Mouse (Mus musculus) testis, postnatal 10 days (tissue): ENCODE data around the gene Pex14.

Experiments
- DNase-seq: peaks from one replicate; pipeline ENCODE4 v3.0.0; 2021; ENCODE audit warnings: low spot score

The Pex14 gene

DNA sequence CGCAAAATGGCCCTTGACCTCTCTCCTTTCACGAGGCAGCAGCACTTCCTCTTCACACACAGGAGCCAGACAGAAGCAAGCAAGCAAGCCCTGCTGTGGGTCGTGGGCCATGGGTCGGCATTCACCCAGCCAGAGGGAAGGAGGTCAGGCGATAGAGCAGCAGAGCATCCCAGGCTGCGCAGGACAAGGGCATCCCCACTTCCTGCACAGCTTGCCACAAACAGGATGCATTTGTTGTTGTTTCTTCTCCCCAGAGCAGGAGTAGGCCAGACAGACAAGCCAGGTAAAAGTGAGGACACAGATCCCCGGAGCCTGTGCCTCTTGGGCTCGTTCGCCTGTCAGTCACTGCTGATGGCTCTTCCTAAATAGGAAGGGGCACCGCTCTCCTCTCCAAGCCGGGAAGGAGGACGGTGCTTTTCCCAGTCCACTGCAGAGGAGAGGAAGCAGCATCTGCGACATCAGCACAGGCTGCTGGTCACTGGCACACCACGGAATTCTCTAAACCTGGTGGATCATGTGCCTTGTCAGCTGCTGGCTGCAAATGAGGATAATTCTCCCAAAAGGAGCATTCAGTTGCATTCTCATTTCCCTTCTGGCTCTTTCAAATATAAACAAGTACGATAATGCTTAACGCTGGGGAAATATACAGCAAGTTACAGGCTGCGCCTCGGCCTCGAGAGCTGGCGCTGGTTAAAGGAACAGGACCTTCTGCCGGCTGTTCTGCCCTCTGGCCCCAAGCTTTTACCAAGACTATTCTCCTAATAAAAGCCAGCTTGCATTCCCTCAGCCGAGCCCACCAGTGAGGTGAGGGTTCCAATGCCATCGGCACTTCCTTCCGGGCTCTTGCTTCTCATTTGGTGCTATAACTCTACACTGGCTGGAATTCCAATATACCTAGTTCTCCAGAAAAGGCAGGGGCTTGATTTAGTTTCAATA is 113.9 kb downstream of the Pex14 start:
- DNase-seq: no peak

DNA sequence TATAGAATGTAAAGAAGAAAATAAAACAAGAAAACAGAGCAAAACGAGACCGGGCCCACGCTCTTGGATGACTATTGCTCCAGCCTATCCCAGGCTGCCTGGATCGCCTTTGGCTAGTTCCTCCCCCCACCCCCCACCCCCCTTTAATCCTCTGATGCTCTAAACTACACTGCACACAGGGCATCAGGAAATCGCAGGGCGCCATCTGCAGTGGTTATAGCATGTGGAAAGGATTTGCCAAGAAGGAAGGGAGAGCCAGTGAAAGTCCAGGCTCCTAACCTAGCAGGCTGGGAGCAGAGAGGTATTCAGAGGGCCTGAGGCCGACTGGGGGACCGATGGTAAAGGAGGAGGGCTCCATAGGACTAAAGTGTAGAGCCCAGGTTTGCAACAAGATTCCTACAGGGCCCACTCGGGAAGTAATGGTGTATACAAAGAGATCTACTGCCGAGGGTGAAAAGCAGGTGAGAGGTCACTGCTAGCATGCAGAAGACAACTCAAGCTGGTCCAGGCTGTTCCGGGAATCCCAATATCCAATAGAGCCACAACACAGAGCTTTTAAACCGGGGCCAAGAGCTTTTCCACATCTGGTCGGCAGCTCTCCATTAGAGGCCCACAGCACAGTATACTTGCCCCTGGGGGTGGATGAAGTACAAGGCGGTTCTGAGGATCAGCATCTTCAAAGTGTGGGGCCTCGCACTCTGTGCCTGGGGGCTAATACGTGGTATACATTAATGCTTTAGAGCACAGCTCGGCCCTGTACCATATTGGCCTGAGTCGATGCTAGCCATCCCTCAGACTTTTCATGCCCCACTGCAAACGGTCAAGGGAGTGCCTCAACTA is 114.8 kb downstream of the Pex14 start:
- no peak for DNase-seq

DNA sequence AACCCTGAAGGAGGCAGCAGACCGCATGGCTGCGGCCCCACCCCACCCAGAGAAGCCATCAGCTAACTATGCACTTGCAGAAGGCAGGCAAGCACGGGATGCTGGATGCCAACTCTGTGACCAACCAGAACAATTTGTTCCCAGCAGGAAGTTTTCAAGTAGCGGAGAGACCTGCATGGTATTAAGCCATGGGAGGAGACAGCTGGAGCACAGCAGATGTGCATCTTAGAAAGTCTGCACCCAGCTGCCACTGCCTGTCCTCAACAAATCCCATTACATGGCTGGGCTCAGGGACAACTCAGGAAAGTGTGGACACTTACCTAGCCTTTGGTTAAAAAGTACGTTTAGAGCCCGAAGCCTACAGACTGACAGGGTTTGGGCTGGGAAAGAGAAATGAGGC is 117.4 kb downstream of the Pex14 start:
- no peak for DNase-seq

DNA sequence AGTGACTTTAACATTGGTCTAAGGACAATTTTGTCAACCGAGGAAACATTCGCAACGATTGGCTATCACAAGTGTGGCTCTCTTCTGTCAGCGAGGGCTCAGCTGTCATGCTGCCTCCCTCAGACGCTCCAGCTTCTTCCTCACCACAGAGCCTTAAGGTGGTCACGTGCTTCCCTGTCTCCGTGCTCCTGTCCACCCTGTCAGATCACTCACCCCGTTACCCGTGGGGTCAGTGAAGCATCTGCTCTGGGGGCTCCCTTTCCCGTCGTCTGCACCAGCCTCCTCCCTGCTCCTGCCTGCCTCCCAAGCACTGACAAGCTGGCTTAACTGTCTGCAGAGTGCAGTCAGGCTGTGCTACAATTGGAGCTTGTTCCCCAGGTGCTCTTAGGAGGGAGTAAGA is 119.8 kb downstream of the Pex14 start:
- no peak for DNase-seq

DNA sequence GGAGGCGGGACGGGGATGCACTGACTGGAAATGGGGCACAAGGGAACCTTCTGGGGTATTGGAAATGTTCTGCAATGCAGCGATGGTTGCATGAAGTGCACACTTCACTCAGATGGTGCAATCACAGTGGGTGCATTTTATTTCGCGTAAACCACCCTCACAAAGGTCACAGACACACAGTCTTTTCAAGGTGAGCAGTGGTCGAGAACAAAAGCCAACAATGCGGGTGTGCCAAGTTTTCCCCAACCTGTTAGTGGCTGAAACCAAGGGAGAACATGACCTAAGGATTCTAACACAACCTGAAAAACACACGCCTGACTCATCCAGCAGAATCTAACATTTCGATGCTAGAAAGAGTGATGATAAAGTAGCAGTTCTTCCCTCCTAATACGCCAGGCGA is 120.8 kb downstream of the Pex14 start:
- no peak for DNase-seq

DNA sequence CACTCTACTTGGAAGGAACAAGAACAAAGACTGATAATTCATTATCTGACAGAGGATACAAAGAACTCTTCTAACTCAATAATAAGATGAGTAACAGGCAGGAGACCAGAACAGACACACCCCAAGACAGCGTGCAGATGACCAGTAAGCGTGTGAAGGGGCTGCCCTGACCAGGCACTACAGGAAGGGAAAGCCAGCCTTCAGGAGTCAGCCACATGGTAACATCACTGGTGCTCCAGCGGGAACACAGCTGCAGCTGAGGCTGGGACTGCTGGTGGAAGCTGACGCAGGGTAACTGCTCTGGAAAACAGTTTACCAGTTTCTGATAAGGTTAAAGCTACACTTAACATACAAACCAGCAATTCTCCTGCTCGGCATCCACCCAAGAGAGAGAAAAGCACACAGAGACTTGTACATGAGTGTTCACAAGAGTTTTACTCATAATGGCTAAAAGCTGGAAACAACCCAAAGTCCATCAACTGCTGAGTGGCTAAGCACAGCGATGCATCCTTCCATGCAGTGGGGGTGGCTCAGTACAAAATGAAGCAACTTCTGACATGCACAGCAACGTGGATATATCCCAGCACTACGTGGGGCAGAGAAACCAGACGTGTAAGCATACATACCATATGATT is 121.3 kb downstream of the Pex14 start:
- no peak for DNase-seq

DNA sequence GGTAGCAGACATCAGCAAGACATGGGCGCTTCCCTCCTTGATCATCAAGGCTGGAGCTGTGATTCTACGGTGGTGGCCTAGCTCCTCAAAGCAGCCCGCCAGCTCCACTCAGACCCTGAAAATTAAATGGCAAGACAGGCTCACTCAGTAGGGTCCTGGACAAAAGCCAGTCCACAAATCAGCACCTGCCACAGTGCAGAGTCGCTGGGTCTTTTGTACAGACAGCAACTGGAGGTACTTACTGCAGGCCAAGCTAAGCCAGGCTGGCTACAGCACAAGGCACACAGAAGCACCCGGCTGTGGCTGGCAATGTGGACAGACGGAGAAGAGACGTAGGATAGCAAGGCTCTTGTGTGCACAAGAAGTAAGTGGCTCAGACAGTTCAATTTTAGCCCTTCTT is 124.8 kb downstream of the Pex14 start:
- DNase-seq: no peak

DNA sequence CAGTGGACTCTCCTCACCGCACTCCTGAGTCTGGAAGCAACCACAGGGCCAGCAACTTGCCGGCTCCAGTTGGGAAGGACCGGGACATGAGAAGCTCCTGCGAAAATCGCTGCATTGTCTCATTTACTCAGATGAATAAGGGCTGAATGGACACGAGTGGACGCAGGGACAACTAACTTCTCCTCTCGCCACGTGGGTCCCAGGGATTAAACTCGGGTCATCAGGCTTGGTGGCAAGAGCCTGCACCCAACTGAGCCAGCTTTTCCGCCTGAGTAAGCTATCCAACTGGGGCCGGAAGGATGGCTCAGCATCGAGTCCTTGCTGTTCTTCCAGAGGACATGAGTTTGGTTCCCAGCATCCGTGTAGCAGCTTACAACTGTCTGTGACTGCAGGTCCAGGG is 126.3 kb downstream of the Pex14 start:
- no peak for DNase-seq

DNA sequence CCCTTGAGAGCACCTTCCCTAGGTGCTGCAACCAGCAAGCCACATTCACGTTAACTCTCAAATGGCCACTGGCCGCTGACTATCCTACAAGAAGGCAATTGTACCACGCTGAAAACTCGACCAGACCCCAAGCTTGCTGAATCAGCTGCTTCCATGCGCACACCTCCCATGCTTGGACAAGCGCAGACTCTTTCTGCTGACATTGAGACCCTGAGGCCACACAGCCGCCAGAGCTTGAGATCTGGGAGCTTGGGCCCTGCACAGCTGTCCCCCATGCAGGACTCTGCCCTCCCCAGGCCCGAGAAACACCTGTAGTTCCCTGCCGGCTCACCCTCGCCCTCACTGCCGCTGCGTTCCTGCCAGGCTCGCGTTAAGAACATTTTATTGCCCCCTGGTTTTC is 127.0 kb downstream of the Pex14 start:
- peak; percentile 37 for DNase-seq

DNA sequence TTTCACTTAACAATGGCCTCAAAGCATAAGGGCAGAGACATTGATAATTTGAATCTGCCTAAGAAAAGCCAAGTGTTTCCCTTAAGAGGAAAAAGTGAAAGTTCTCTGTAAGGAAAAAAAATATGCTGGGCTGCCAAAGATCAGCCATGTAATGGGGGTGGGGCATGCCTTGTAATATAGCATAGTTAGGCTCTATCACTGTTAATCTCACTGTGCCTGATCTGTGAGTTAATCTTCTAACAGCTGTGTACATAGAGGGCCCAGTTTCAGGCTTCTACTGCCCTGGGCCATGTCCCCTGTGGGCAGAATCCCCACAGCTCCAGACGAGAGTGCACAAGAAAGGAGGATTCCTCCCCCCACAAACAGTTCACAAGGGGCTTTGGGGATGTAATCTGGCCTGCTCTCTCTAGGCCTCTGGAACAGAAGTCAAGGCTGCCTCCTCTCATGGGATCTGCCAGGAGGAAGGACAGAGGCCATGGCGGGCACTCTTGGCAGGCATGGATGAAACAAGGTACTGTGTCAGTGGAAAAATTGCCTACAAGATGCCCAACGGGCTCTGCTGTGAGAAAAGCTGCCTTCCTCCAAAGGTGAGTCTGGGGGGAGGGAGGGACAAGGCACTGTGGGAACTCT is 127.9 kb downstream of the Pex14 start:
- peak; percentile 38 for DNase-seq

DNA sequence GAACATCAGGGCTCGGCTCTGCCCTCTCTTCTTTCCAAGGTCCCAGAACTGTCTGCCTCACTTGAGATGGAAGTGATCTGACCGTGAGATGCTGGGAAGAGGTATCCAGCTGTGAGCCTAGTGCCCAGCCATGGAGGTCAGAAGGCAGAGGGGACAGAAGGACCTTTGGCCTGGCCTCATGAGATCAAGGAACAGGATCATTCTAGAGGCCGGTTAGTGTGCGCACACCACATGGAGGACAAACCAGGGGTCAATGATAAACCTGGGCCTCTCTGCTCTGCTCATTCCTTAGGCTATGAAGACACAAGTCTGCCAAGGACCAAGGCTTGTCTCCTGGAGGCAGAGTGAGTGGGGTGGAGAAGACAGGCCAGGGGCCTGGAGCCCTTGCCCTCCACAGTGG is 128.9 kb downstream of the Pex14 start:
- no peak for DNase-seq

DNA sequence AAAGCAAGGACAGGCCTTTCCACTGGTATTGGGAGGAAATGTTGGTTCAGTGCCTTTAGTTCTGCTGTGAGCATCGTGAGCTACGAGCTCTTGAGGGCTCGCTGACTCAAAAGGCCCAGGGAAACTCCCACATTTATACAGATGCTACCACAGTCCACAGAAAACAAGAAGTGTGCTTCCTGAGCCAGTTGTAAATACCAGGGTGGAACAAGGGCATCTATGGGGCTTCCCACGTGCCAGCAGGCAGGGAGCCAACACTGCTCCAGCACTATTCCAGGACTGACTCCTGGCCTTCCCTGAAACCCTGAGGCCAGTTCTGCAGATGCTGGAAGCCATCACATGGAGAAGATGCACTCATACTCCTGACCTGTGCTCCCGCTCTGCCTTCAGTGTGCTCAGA is 130.1 kb downstream of the Pex14 start:
- DNase-seq: peak; percentile 81

DNA sequence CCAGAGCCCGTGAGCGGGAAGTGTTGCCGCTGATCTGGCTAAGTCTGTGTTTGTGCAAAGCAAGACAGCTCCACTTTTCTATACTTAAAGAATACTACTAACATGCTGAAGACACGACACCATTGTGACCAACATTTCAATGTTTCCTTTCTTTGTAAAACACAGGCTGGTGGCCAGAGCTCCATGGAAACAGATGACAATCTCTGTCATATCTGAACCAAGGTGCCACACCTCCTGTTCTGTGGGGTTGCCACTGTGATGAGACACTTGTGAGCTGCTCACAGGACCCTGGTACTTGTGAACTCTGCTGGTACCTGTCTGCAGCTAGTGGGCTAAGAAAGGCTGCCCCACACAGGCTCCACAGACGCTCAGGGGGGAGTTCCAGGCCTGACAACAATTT is 130.8 kb downstream of the Pex14 start:
- no peak for DNase-seq

DNA sequence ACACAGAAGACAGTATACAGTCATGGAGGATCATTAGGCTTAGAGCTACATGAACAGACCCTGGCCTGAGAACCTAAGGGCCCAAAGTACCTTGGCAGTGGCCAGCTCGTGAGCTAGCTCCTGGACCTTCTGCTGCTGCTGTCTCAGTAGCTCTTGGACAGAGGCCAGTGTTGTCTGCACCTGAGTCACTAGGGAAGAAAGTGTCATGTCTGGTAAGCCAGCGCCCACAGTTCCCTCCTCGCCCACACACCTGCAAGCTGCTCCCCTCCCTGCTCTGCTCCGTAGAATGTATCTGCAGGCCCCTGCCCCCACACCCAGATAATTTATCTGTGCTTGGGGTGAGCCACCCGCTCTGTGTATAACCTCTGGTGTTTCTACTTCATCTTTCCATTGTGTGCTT is 133.5 kb downstream of the Pex14 start:
- no peak for DNase-seq

DNA sequence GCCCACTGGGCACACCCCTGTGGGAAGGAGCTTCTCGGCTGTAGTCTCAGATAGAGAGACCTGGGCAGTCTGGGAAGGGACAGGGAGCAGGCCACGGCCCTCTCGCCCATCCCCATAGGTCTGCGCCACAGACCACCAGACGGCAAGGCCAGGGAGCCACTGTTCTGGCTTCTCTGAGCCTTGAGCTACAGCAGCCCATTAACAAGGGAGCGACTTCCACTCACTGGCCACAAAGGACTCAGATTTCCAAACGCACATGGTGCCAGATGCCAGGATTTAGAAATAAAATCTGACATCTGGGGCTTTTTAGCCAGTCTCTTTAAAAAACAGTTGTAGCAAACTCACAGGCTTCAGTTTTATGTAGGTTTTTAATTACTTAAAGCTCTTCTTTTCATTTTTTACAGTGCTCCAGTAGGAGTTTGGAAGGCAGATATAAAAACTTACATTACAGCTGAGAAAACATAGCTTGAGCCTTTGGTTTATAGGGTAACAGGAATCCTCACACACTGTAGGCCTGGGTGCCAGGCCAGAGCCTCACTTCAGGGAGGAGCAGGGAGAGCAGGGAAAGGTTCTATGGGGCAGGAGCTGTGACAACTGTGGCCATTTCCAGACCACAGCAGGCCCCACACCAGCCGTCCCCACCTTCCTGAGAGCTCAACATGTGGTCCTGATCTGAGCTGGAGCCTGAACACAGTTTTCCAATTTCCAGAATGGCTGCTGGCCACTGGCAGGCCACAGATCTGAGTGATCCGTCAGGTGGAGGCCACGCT is 134.9 kb downstream of the Pex14 start:
- no peak for DNase-seq

DNA sequence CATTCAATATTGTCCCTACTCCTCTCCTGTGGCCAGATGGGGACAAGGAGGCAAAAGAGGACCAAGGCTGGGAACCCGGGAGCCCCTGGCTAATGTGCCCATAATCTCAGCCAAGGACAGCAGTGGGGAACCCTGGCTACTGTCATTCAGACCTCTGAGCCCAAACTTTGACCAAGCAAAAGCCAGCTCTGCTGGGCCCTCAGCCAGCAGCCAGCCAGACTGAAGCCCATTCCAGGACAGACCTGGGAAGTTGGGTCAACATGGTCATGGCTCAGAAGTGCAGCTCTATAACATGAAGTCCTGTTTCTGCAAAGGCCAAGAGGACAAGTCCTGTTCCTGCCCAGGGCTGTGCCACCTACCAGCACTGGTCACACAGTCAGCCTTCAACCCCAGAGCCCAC is 137.6 kb downstream of the Pex14 start:
- DNase-seq: no peak

DNA sequence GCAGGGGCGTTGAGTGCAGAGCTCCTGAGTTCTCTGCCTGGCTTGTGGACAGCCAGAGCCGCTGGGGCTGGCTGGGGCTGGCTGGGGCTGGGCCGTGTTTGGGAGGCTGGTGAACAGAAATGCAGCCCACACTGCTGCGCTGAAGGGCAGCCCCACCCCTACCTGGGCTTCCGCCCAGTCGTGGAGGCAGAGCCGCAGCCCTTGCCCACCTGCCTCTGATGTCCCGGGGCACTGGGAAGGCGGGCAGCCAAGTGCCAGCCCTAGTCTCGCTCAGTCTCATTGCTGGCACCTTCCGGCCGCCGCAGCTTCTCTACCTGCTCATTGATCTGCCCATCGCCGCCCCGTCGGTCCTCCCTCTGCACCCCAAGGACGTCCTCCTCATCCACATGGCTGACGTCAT is 138.6 kb downstream of the Pex14 start:
- DNase-seq: no peak

DNA sequence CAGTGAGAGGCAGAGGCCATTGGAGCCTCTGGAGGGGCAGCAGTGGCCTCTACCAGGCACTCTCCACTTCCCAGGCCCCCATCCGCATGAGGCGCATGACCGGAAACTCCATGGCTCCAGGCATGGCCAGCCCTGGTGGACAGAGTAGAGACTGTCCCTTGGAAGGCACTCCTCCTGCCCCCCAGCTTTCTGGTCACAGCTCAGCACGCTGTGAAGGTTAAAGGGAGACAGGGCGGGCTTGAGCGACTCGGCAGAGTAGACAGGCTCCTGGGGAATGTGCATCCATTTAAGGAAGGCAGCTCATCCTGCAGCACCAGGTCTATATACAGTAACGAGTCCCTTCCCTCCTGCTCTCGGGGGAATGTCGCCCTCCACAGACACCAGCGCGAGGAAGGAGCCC is 139.7 kb downstream of the Pex14 start:
- DNase-seq: no peak

DNA sequence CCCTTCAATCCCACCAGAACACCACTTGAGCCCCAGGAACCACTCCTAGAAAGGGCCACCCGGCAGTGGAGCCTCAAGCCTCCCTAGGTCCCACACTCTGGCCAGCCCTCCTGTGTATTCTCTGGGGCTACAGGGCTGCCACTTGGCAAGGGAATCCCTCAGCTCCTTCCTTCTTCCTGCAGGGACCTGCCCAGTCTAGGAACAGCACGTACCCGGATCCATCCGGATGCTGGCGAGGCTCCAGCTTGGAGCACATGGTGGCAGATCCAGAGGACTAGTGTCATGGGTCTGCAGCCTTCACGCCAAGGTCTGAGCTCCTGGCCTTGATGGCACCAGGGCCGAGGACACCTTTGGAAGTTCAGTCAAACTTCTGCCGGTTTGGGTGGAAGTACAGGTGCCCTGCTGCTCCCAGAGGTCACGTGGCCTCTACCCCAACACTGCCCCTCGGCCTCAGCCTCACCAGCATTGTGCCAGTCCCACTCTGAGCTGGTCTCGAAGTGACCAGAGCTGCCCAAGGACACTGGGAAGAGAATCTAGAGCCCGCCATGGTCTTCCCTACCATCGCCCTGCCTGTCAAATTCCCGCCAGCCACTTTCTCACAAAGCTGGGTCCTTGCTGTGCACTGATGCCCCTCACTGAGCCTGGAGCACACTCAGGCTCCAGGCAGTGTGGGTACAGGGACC is 144.4 kb downstream of the Pex14 start:
- peak; percentile 83 for DNase-seq

DNA sequence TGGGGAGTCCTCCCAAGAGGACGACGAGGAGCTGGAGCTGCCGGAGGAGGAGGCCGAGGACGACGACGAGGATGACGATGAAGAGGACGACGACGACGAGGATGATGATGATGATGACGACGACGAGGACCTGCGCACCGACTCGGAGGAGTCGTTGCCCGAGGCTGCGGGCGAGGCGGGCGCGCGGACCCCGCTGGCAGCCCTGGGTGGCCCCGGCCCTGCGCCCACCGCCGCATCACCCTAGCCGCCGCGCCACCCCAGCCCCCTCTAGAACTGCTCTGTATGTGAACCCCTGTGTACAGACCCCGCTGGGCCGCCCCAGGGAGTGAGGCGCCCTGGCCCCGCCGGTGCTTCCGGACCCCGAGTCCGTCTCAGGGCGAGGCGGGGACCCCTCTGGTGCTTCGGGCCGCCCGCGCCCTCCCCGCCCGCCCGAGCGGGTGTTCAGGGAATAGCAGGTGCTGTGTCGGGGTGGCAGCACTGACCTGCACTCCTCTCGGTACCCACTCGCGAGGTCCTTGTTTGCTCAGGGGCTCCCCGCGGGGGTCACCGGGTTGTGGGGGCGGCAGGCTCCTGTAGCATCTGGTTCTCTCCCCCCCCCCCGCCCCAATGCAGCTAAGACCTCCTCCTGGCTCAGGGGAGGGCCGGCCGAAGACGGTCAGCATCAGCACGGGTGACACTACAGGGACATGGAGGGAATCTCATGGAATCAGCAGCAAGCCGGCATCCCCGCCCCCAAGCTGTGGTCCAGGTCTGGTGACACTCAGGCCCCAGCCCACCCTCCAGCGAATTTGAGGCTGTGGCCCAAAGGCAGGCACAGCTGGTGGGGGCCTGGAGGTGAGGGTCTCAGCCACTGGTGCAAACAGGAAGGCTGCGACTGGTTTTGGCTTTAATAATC is 147.1 kb downstream of the Pex14 start:
- DNase-seq: no peak
